Mouse (Mus musculus): ENCODE measurements around the gene Casp6.

DNA sequence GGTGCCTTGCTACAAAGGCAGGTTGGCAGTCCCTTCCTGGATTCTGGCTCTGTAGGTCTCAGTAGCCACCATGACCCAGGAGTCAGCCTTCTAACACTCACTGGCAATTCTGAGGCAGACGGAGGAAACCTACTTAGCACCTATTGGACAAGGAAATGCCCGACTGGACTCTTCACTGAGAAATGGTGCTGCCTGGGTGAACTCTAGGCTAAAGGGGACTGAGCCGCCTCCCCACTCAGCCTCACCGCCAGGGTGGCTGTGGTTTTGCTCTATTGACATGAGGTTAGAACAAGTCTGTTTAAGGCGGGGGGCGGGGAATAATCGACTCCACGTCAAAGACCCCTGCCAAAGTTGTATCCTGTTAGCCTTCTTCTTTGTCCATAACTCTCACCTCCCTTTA lies 2.6 kb downstream of the Casp6 start:
- no peak for TF ChIP-seq CTCF (IDR thresholded peaks at IDR 0.05; ENCODE audit: low read depth, low read length)
- no peak for TF ChIP-seq POLR2A (IDR thresholded peaks at IDR 0.05; ENCODE audit: borderline replicate concordance, low read depth, low read length)
